Mouse (Mus musculus): ENCODE data around the gene Ly6g5b.

- TF ChIP-seq CTCF (IDR thresholded peaks at IDR 0.05; ENCODE audit: insufficient read depth, low read depth, low read length) (no peak), POLR2A (IDR thresholded peaks at IDR 0.05; ENCODE audit: insufficient read depth, low read depth, low read length) (no peak)
Measured at GRCm38 (mm10) chr17:35153077-35153476, 37.8 kb upstream of the Ly6g5b start.

All from olfactory bulb, adult 2 months (tissue).